ENCODE assay signal across 19 mouse cellular contexts in the genomic region with DNA sequence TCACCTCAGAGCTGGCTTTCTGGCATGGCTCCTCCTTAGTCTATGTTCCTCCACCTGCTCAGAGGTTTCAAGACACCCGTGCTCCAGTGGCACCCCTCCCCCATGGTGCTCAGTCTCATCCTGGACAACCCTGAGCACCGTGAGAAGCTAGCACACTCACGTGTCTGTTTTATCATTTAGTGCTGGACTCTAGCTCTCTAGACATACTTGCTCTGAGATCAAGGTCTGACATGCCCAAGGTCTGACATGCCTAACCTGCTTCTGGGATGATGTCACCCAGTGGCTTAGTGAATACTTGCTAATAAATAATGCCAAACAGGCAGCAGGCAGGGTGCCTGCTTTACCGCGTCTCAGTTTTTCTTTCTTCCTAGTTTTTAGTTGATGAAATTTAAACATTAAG. TPM values are rescaled to one million over a fixed set of nuclear protein-coding genes. Genes with fewer than 3 reads are reported as not detected.
DNase-seq lines count a peak whose midpoint lies in the region; ATAC-seq lines count a peak whose summit lies in the region.
"Had no signal": no experiment of that assay in that cellular context is flagged by ENCODE, and none has a peak within 500 bp of the region (broad histone marks: within the 10 kb centered on the region; RNA-seq: fewer than 3 reads in every experiment).

No protein-coding gene starts in this region.

- H3K4me2 ChIP-seq in hindbrain, embryonic 15.5 days, result no peak overlapping the region
- H3K4me2 ChIP-seq in intestine, embryonic 14.5 days (ENCODE audit: low read length), result no peak overlapping the region
- H3K4me2 ChIP-seq: liver, embryonic 11.5 days; midbrain, embryonic 13.5 days had no signal

- H3K4me3 ChIP-seq in hindbrain, embryonic 15.5 days, result no peak overlapping the region
- H3K4me3 ChIP-seq in hindbrain, embryonic 10.5 days, result no peak overlapping the region
- no peak overlapping the region for H3K4me3 ChIP-seq in intestine, embryonic 14.5 days (ENCODE audit: low read depth, low read length)
- H3K4me3 ChIP-seq: gastrocnemius, adult 2 months; midbrain, embryonic 13.5 days had no signal

- WGBS in hindbrain, embryonic 15.5 days, result 84% methylated on average over 5 of the region's 5 CpGs
- 81% methylated on average over 5 of the region's 5 CpGs for WGBS in hindbrain, embryonic 10.5 days
- WGBS in intestine, embryonic 14.5 days, result 49% methylated on average over 5 of the region's 5 CpGs

- peak; percentile 19; the same call in 1 of the 2 replicates for ATAC-seq in hindbrain, embryonic 15.5 days (ENCODE audit: low FRiP score, low read depth)
- peak; percentile 61; the same call in 1 of the 2 replicates for ATAC-seq in intestine, embryonic 14.5 days (replicated peaks; ENCODE audit: low FRiP score, low TSS enrichment, low read depth)
- ATAC-seq: forebrain, postnatal 0 days; midbrain, embryonic 13.5 days had no signal

- 0 out of 2 replicates have a peak, but pooled peaks cover 3% of the 10 kb centered on the region for H3K4me1 ChIP-seq in hindbrain, embryonic 15.5 days (replicated peaks)
- 0 out of 2 replicates have a peak, but pooled peaks cover 4% of the 10 kb centered on the region for H3K4me1 ChIP-seq in hindbrain, embryonic 10.5 days (replicated peaks)
- H3K4me1 ChIP-seq in intestine, embryonic 14.5 days (replicated peaks; ENCODE audit: control insufficient read depth, insufficient read depth, low read length), result peaks cover under 1% of the 10 kb centered on the region; the same call in 1 of the 2 replicates
- H3K4me1 ChIP-seq: midbrain, embryonic 13.5 days had no signal

- H3K36me3 ChIP-seq in hindbrain, embryonic 15.5 days, result no peaks in the 10 kb centered on the region
- H3K36me3 ChIP-seq in hindbrain, embryonic 10.5 days, result no peaks in the 10 kb centered on the region
- H3K36me3 ChIP-seq in intestine, embryonic 14.5 days (ENCODE audit: control insufficient read depth, insufficient read depth, low read length), result no peaks in the 10 kb centered on the region
- H3K36me3 ChIP-seq: midbrain, embryonic 13.5 days had no signal

- no peaks in the 10 kb centered on the region for H3K9me3 ChIP-seq in hindbrain, embryonic 15.5 days
- H3K9me3 ChIP-seq in hindbrain, embryonic 10.5 days, result no peaks in the 10 kb centered on the region
- H3K9me3 ChIP-seq in intestine, embryonic 14.5 days (ENCODE audit: control insufficient read depth, low read length), result no peaks in the 10 kb centered on the region
- H3K9me3 ChIP-seq: midbrain, embryonic 13.5 days had no signal

- H3K27ac ChIP-seq in hindbrain, embryonic 15.5 days (replicated peaks), result no peak overlapping the region
- no peak overlapping the region for H3K27ac ChIP-seq in hindbrain, embryonic 10.5 days
- H3K27ac ChIP-seq in intestine, embryonic 14.5 days (ENCODE audit: low read depth), result no peak overlapping the region
- H3K27ac ChIP-seq: gastrocnemius, adult 2 months; macrophage; midbrain, embryonic 13.5 days had no signal

- H3K27me3 ChIP-seq in hindbrain, embryonic 15.5 days, result peaks cover 21% of the 10 kb centered on the region
- peaks cover 47% of the 10 kb centered on the region for H3K27me3 ChIP-seq in hindbrain, embryonic 10.5 days (ENCODE audit: insufficient read depth, poor library complexity, severe bottlenecking)
- H3K27me3 ChIP-seq in intestine, embryonic 14.5 days (replicated peaks; ENCODE audit: control insufficient read depth, insufficient read depth, low read length), result peaks cover 47% of the 10 kb centered on the region

- no peak overlapping the region for H3K9ac ChIP-seq in hindbrain, embryonic 15.5 days
- no peak overlapping the region for H3K9ac ChIP-seq in intestine, embryonic 14.5 days (ENCODE audit: low read length)
- H3K9ac ChIP-seq: forebrain, postnatal 0 days; midbrain, embryonic 13.5 days had no signal

- no peak for DNase-seq in hindbrain, embryonic 10.5 days (ENCODE audit: low spot score)
- DNase-seq in urinary bladder, postnatal 14 days (ENCODE audit: low spot score), result peak; percentile 45
- DNase-seq in urinary bladder, postnatal 25 days (ENCODE audit: low spot score), result no peak
- DNase-seq in intestine, embryonic 14.5 days (ENCODE audit: low spot score), result no peak
- no peak for DNase-seq in left cerebral cortex, adult 18-20 months (ENCODE audit: low spot score in 2 of 2)
- no peak for DNase-seq in frontal cortex, postnatal 10 days (ENCODE audit: low spot score in 2 of 2)
- DNase-seq: cerebellum, adult 9-10 months; forebrain, postnatal 0 days; gastrocnemius, adult 2 months; heart, adult 11 months; heart, postnatal 10 days; kidney, postnatal 14 days; layer of hippocampus, postnatal 36 days; lung, adult 2 months had no signal

RNA-seq across cellular contexts. Expression of gene Klrg2, which starts 5.6 kb away (rescaled TPM):
- 0.08 and 0.21 TPM in 2 replicates for polyA plus RNA-seq in hindbrain, embryonic 15.5 days (2015; fragmentation: Nextera tagmentation; extraction: Ambion mirVana)
- 0.05 and 0.14 TPM in 2 replicates for polyA plus RNA-seq in hindbrain, embryonic 10.5 days (2016; fragmentation: Nextera tagmentation; extraction: Ambion mirVana)
- polyA plus RNA-seq in intestine, embryonic 14.5 days (2014; fragmentation: Nextera tagmentation; extraction: Ambion mirVana), result 0.30 and 0.34 TPM in 2 replicates
- 1 to 10 TPM in 1 of 2 experiments, under 1 TPM in 1; 0.30 to 1.0 TPM for total RNA-seq in left cerebral cortex, adult 18-20 months (2021)

RNA-seq across cellular contexts. Expression of gene Clec2l, which starts 20.3 kb away (rescaled TPM):
- 36.8 and 43.6 TPM in 2 replicates for polyA plus RNA-seq in hindbrain, embryonic 15.5 days (2015; fragmentation: Nextera tagmentation; extraction: Ambion mirVana)
- 1.1 and 1.7 TPM in 2 replicates for polyA plus RNA-seq in hindbrain, embryonic 10.5 days (2016; fragmentation: Nextera tagmentation; extraction: Ambion mirVana)
- polyA plus RNA-seq in intestine, embryonic 14.5 days (2014; fragmentation: Nextera tagmentation; extraction: Ambion mirVana), result 1.4 and 1.6 TPM in 2 replicates
- total RNA-seq in left cerebral cortex, adult 18-20 months (2021), result 10 to 100 TPM; 59.8 to 63.5 TPM
- total RNA-seq: neutrophil, adult 5-6 weeks had no signal
- polyA plus RNA-seq: macrophage had no signal

Comparison
In these comparisons a context has a peak if more than half of its experiments do, and no peak if none do; other contexts are left out.
1. RNA of gene Clec2l, which starts 20.3 kb away (polyA plus RNA-seq): 36.8 to 43.6 TPM in hindbrain, embryonic 15.5 days; 1.4 to 1.6 TPM in intestine, embryonic 14.5 days and 1.1 to 1.7 TPM in hindbrain, embryonic 10.5 days; every median in the first group is over 10 times any median in the second.